Mouse (Mus musculus) heart, postnatal 4 days (tissue): ENCODE data around the gene Cyb561d1. TPM values are rescaled to one million over a fixed set of nuclear protein-coding genes. Genes with fewer than 3 reads are reported as not detected.

ENCODE experiments used
- DNase-seq: peaks from one replicate; pipeline ENCODE4 v3.0.0; 2021
- total RNA-seq, 2 experiments: library from RNA; stranded (reverse); gene quantifications; 2 replicates each; pipeline ENCODE4 v1.2.3; 2021

The Cyb561d1 gene
- total RNA-seq, 2 experiments from 2014 or later: 4.9 to 5.4 TPM

DNA sequence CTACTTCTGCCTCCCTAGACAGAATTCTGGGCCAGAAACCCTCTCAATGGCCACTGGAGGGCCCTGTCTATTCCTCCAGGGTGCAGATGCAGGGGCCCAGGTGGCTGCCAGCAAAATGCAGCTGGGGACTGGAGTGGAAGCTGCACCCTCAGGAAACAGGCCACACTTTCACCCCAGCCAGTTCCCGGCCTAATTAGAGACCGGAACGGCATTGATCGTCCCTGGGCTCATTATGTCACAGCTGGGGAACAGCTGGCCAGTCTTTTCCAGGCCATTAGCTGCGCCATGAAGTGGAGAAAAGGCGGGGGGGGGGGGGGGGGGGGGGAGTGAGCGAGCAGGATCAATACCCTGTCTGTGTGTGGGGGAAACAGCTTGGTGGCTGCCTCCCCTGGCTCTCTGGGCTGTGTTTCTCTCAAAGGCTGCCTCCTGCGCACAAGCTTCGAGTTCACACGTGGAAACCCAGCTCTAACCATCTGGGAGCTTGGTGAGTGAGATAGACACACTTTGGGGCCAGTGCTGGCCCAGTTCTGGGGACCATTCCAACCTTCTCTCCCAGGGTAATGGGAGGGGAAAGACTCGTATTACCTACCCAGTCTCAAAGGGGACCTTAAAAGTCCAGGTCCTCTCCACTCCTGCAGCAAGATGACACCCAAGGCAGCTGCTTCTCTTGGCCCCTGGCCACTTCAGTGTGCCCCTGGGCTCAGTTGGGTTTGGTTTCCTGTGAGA, 34.4 kb downstream of the Cyb561d1 start:
- peak; percentile 60 for DNase-seq

DNA sequence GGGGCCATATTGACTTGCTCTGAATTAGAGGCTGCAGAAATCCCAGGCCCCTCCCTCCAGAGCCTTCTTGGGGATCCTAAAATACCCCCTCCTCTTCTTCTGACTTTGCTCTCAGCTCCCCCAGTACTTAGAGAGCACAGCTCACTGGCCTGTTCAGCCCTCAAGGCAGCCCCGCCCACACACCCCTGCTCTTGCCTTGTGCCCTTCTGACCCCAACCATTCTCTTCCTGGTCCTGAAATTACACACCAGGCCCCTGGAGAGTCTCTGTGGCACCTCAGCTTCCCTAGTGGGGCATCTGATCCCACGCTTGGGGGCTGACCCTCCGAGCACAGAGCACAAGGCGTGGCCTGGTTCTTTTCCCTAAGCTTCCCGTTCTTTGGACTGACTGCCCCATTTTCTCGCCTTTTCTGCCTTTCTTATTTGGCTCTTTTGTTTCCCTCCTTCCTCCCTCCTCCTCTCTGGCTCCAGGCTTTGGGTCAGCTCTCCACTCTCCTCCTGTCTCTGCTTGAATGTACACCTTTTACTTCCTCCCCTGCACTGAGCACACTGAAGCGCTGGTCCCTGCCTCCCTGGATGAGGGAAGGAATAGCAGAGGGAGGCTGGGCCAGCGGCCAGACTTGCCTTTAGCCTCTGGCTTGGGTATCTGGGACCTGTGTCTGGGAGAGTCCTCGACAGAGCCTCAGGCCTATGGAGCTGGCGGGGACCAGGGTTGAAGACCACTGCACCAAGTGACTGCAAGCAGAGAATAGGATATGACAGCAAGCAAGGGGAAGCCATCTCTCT, 35.3 kb downstream of the Cyb561d1 start:
- no peak for DNase-seq

DNA sequence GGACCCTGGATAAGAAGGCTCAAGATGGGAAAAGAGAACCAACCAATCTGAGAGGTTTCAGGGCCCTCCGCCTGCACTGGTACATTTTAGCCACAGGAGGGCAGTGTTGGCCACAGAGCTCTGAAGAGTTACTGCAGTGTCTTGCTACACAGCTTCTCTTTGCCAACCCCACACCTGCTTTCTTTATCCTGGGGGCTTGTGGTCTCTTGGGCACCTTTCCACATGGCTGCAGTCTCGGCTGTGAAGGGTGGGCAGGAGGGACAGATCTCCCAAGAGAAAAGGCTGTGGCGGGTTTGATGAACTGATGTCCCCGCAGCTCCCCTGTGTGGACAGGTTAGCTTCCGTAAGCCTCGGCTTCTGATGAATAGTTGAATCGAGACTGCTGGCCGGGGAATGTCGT, 36.2 kb downstream of the Cyb561d1 start:
- DNase-seq: peak; percentile 87

DNA sequence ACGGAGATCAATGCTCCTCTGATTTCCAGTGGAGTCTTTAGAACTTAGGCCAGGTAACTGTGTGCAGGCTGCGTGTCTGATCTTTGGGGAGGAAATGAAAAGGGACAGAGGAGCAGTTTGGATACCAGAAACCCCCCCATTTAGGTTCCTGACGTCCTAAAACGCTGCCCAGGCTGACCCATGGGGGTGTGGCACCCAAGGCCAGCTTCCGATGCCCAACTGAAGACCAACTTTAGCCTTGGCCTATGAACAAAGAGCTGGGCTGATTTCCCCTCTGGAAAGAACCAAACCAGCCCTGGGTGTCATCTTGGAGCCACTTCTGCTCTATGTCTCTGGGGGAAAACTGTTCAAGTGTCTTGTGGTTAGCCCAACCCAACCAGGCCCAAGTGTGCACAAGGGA, 36.9 kb downstream of the Cyb561d1 start:
- DNase-seq: no peak

DNA sequence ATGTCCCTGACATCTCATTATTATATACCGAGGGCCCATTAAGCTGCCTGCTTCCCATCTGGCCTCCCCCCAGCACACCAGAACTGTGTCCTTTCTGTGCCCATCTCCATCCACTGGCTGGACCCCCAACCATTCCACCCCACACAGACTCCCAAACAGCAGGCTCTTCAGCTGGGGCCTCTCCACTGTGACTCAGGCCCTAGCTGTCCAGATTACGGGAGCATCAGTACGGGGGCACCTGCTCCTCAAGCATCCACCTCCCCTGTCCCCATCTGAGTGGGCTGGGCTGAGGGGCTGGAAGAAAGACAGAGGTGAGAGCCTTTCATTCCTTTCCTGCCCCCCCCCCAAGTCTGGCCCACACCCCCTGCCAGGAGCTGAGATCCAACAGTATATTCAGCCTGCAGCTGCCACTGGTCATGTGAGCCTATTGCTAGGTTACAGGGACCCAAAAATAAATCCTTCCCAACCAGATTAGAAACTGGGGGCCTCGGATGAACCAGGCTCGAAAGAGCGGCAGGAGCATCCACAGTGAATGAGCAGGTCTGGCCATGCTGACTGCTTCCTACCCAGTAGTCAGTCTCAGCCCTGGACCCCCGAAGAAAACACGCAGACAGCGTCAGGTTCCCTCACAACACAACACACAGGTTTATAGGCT, 42.5 kb downstream of the Cyb561d1 start:
- DNase-seq: no peak

DNA sequence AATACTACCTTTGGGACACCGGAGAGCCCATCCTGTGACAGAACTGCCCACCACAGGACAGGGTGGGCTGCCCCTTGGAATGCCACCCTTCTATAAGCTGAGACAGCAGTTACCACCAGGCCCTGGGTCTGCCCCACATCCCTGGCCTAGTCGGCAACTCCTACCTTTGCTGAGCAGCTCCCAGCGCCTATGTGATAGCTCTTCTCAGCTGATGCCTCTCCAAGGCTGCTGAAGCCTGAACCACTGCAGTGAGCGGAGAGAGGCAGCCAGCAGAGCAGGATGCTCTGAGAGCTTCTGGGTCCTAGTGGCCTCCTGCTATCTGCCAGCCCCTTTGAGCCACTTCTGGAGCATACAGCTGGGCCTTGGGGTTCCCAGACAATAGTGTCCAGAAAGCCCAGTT, 46.4 kb downstream of the Cyb561d1 start, which contains the start of gene Gpr61:
TSS of gene Gpr61 (minus strand) at position 227 of the 400 bp plus-strand sequence.
- DNase-seq: no peak

DNA sequence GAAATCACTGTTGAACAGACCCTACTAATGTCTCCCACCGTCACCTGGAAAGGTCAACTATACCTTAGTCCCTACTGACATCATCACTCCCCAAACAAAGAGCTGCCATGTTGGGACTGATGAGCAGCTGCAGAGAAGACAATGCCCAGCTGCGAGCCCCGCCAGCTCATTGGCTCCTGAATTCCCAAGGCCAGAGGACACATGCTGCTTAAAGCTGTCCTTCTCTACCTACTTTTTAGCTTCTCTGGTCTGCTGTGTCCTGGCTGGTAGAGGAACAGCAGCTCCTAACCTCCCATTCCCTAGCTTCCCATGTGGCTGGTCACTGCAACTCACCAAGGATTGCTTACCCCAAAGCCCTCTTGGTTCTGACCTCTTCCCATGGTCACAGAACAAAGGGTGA, 48.7 kb downstream of the Cyb561d1 start:
- no peak for DNase-seq

DNA sequence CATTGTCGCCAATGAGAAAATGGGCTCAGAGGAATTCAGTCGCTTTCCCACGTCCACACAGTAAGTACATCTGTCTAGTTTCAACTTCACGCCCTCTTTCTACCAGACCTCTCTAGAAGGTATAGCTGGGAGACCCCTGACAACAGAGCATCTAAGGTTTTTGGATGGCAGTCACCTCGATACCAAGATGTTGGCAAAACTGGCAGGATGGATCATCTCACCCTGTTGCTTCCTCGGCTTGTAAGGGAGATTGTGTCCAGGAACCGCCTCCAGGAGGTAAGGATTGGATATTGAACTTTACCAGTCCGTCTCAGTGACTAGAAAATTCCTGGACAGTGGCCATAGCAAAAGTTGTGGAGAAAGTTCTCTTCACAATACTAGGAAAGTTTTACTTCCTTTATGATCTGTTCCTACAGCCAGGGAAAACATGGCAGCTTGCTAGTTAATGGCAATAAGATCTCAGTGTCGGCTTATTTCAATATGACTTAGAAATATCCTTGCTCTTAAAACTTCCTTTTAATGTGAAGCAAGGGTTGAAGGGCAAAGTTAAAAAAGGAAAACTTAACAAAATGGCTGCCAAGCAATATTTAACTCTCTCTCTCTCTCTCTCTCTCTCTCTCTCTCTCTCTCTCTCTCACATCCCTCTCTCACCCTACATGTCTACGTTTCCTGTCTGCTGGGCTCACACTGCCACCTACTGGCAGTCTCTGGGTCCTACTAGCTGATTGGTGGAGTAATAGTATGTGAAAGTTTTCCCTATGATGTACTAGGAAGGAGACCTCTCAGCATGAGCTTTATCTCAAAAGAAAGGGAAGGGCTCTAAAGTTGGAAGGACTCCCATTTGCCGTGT, 53.4 kb downstream of the Cyb561d1 start:
- DNase-seq: peak; percentile 95

DNA sequence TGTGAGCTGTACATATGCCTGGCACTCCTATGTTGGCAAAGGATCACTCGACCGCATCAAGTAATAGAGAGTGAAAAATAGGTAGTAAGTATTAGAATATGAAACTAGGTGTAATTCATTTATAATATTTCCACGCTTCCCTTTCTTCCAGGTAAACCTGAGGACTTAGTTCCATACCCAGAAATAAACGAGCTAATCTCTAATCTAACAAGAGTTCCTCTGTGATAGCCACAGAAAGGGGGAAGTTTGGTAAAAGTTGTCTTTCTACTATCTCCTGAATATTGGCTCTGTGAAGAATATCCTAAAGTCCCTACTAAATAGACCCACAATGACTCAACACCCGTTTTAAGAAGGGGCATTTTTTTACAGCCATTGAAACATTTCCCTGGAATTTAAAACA, 54.3 kb downstream of the Cyb561d1 start:
- DNase-seq: no peak

Other genes with a start within 250 kb of the Cyb561d1 start
- gene Gstm3, start 231.9 kb downstream of the Cyb561d1 start, total RNA-seq: not detected
- 10 to 100 TPM; 43.2 to 43.6 TPM for gene Gstm2, start 214.8 kb downstream of the Cyb561d1 start, total RNA-seq
- 10 to 100 TPM; 46.2 to 48.4 TPM for gene Gstm1, start 183.2 kb downstream of the Cyb561d1 start, total RNA-seq
- 10 to 100 TPM; 11.8 to 12.7 TPM for gene Gstm4, start 156.3 kb downstream of the Cyb561d1 start, total RNA-seq
- 10 to 100 TPM; 16.7 to 16.9 TPM for gene Ampd2, start 114.6 kb downstream of the Cyb561d1 start, total RNA-seq
- gene Gnat2, start 108.4 kb downstream of the Cyb561d1 start, total RNA-seq: under 1 TPM; 0.31 to 0.34 TPM
- 10 to 100 TPM; 41.6 to 41.8 TPM for gene Gnai3, start 55.1 kb downstream of the Cyb561d1 start, total RNA-seq
- gene Gpr61, start 46.3 kb downstream of the Cyb561d1 start, total RNA-seq: not detected
- gene Amigo1, start 14.9 kb downstream of the Cyb561d1 start, total RNA-seq: 1 to 10 TPM; 7.1 to 8.1 TPM
- 1 to 10 TPM; 6.9 to 7.7 TPM for gene Atxn7l2, start 9.7 kb upstream of the Cyb561d1 start, total RNA-seq
- 1 to 10 TPM; 2.6 to 4.1 TPM for gene Sypl2, start 25.4 kb upstream of the Cyb561d1 start, total RNA-seq
- 10 to 100 TPM; 77.4 to 81.8 TPM for gene Psma5, start 55.7 kb upstream of the Cyb561d1 start, total RNA-seq
- 10 to 100 TPM; 28.9 to 32.3 TPM for gene Sort1, start 82.9 kb upstream of the Cyb561d1 start, total RNA-seq
- 10 to 100 TPM; 44.7 to 57.2 TPM for gene Mybphl, start 163.7 kb upstream of the Cyb561d1 start, total RNA-seq
- 1 to 10 TPM; 6.7 to 8.8 TPM for gene Psrc1, start 182.6 kb upstream of the Cyb561d1 start, total RNA-seq
- 1 to 10 TPM; 9.0 to 9.5 TPM for gene Celsr2, start 214.3 kb upstream of the Cyb561d1 start, total RNA-seq
- gene Sars, start 244.0 kb upstream of the Cyb561d1 start, total RNA-seq: 10 to 100 TPM; 88.2 to 90.6 TPM